Mouse (Mus musculus) retina, adult 2 months (tissue): ENCODE results near the gene Ankrd54.
A peak's percentile ranks its signal among the peaks of the same experiment; 100 is the strongest.

Experiments
- DNase-seq: peaks from one replicate; pipeline ENCODE4 v3.0.0-alpha.2; 2012; ENCODE audit warnings: low read depth, low spot score

Ankrd54 gene

GRCm38 (mm10) chr15:79062376-79063159 lies at the start of gene Ankrd54:
TSS of gene Ankrd54 (minus strand) at chr15:79062893.
- peak; percentile 99 for DNase-seq

GRCm38 (mm10) chr15:79111774-79112173 lies 49.1 kb upstream of the Ankrd54 start:
- DNase-seq, result no peak

GRCm38 (mm10) chr15:79110528-79110927 lies 47.8 kb upstream of the Ankrd54 start:
- no peak for DNase-seq

- no peak for DNase-seq
These were observed 47.3 kb upstream of the Ankrd54 start for GRCm38 (mm10) chr15:79110031-79110430.

- no peak for DNase-seq
These were observed 46.7 kb upstream of the Ankrd54 start for GRCm38 (mm10) chr15:79109321-79109934.

- DNase-seq, result no peak
These were observed 46.0 kb upstream of the Ankrd54 start, which contains the start of gene Micall1 for GRCm38 (mm10) chr15:79108421-79109320. TSS of gene Micall1 (plus strand) at chr15:79108898.

GRCm38 (mm10) chr15:79107966-79108365 lies 45.3 kb upstream of the Ankrd54 start:
- no peak for DNase-seq

- no peak for DNase-seq
These were observed 43.1 kb upstream of the Ankrd54 start for GRCm38 (mm10) chr15:79105804-79106203.

GRCm38 (mm10) chr15:79103264-79103663 lies 40.6 kb upstream of the Ankrd54 start:
- DNase-seq, result no peak

GRCm38 (mm10) chr15:79101531-79101930 lies 38.8 kb upstream of the Ankrd54 start:
- DNase-seq, result no peak

- no peak for DNase-seq
These were observed 37.7 kb upstream of the Ankrd54 start for GRCm38 (mm10) chr15:79100391-79100790.

- no peak for DNase-seq
These were observed 36.8 kb upstream of the Ankrd54 start for GRCm38 (mm10) chr15:79099456-79099855.

GRCm38 (mm10) chr15:79098868-79099267 lies 36.2 kb upstream of the Ankrd54 start:
- no peak for DNase-seq

- no peak for DNase-seq
These were observed 35.5 kb upstream of the Ankrd54 start for GRCm38 (mm10) chr15:79098220-79098619.

GRCm38 (mm10) chr15:79097611-79098025 lies 34.9 kb upstream of the Ankrd54 start:
- DNase-seq, result no peak

GRCm38 (mm10) chr15:79097135-79097534 lies 34.4 kb upstream of the Ankrd54 start:
- DNase-seq, result no peak

- DNase-seq, result no peak
These were observed 33.9 kb upstream of the Ankrd54 start for GRCm38 (mm10) chr15:79096556-79096955.

GRCm38 (mm10) chr15:79095483-79095882 lies 32.8 kb upstream of the Ankrd54 start:
- no peak for DNase-seq

- no peak for DNase-seq
These were observed 30.6 kb upstream of the Ankrd54 start for GRCm38 (mm10) chr15:79093083-79093839.

- no peak for DNase-seq
These were observed 29.6 kb upstream of the Ankrd54 start for GRCm38 (mm10) chr15:79092284-79092683.

- DNase-seq, result no peak
These were observed 16.9 kb upstream of the Ankrd54 start for GRCm38 (mm10) chr15:79079567-79079966.
